In the genomic region with DNA sequence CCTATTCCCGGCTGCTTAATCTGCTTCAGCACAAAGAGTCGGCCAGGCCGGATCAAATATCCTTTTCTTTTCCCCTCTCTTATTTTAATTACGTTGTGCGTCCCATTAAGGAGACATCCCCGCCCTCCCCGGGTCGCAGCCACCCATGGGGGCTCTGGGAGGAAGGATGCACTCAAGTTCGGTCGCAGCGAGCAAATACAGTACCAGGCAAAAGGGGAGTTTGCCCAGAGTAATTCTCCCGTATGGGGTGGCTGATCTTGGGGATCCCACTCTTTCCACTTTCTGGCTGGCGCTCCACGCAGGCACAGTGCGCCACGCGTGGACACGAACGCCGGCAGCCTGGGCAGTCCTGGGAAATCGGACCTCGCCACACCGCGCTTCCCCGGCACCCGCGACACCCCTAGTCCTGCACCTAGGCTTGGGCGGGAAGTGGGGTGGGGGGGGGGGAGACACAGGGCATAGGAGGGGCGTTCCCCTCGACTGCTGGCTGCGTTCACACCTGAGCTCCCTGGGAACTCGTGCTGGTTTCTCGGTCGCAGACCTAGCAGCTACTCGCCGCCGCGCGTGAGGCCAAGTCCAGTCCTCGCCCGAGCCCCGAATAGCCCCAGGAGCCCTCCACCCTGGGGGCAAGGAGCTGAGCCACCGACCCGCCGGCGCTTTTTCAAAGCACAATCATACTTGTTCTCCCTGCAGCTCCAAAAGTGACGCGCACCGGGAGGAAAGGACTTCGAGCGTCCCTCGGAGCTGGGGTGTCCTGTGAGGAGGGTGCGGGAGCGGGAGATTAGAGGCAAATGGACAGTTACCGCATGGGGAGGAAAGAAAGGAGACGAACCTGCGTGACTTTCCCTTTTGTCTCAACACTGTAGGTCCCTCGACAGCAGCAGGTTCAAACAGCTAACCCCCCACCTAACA, we compare ENCODE assay signal across 8 mouse cellular contexts.
DNase-seq lines count a peak whose midpoint lies in the region; ATAC-seq and TF ChIP-seq lines count a peak whose summit lies in the region.

No protein-coding gene starts in this region.

- peaks cover 59% of the 10 kb centered on the region for H3K27me3 ChIP-seq in E14TG2a.4 (ENCODE audit: insufficient read depth, low read length)
- peaks cover 6% of the 10 kb centered on the region for H3K27me3 ChIP-seq in embryonic facial prominence, embryonic 11.5 days (ENCODE audit: control insufficient read depth, insufficient read depth, low read length)
- peaks cover 7% of the 10 kb centered on the region for H3K27me3 ChIP-seq in hindbrain, embryonic 12.5 days
- H3K27me3 ChIP-seq in liver, embryonic 15.5 days, result peaks cover 77% of the 10 kb centered on the region

- H3K4me3 ChIP-seq in E14TG2a.4 (replicated peaks; ENCODE audit: low read length), result peak overlapping the region; percentile 50
- peak overlapping the region; percentile 39 for H3K4me3 ChIP-seq in embryonic facial prominence, embryonic 11.5 days (ENCODE audit: low read depth, low read length)
- peak overlapping the region; percentile 43 for H3K4me3 ChIP-seq in hindbrain, embryonic 12.5 days
- peak overlapping the region; percentile 22; the same call in 1 of the 2 replicates for H3K4me3 ChIP-seq in liver, embryonic 15.5 days (replicated peaks)

- H3K27ac ChIP-seq in embryonic facial prominence, embryonic 11.5 days (replicated peaks; ENCODE audit: low read depth, low read length), result peak overlapping the region; percentile 72
- H3K27ac ChIP-seq in hindbrain, embryonic 12.5 days, result peak overlapping the region; percentile 95
- no peak overlapping the region for H3K27ac ChIP-seq in liver, embryonic 15.5 days (replicated peaks)

- H3K4me1 ChIP-seq in E14TG2a.4 (replicated peaks; ENCODE audit: low read depth, low read length), result peaks cover 36% of the 10 kb centered on the region
- H3K4me1 ChIP-seq in embryonic facial prominence, embryonic 11.5 days (ENCODE audit: control insufficient read depth, insufficient read depth, low read length), result 0 out of 2 replicates have a peak, but pooled peaks cover 3% of the 10 kb centered on the region
- H3K4me1 ChIP-seq in hindbrain, embryonic 12.5 days, result peaks cover 40% of the 10 kb centered on the region
- 0 out of 2 replicates have a peak, but pooled peaks cover 8% of the 10 kb centered on the region for H3K4me1 ChIP-seq in liver, embryonic 15.5 days (replicated peaks)

- peak; percentile 51 to 60 for DNase-seq in adrenal gland, adult 18-20 months (ENCODE audit: low spot score in 2 of 2)
- DNase-seq in embryonic facial prominence, embryonic 11.5 days (ENCODE audit: low spot score), result peak; percentile 45
- DNase-seq in ovary, postnatal 14 days (ENCODE audit: low spot score), result peak; percentile 35
- no peak for DNase-seq in thymus, postnatal 36 days
- no peak for DNase-seq in layer of hippocampus, adult 9-10 months (ENCODE audit: low spot score)

- ATAC-seq in embryonic facial prominence, embryonic 11.5 days (replicated peaks; ENCODE audit: insufficient number of reproducible peaks, low FRiP score, low TSS enrichment, low read depth), result peak; percentile 15; the same call in 1 of the 2 replicates
- ATAC-seq in hindbrain, embryonic 12.5 days (ENCODE audit: low FRiP score), result peak; percentile 53
- ATAC-seq in liver, embryonic 15.5 days (ENCODE audit: insufficient read depth), result no peak

- peak overlapping the region; percentile 84 for H3K4me2 ChIP-seq in embryonic facial prominence, embryonic 11.5 days (ENCODE audit: low read depth, low read length)
- H3K4me2 ChIP-seq in hindbrain, embryonic 12.5 days (replicated peaks), result peak overlapping the region; percentile 89
- H3K4me2 ChIP-seq in liver, embryonic 15.5 days, result peak overlapping the region; percentile 48

- TF ChIP-seq CTCF in E14TG2a.4 (conservative IDR thresholded peaks at IDR 0.05; ENCODE audit: low read length), result no peak

- H3K9ac ChIP-seq in embryonic facial prominence, embryonic 11.5 days (replicated peaks; ENCODE audit: low read length), result peak overlapping the region; percentile 73
- H3K9ac ChIP-seq in hindbrain, embryonic 12.5 days, result peak overlapping the region; percentile 62
- no peak overlapping the region for H3K9ac ChIP-seq in liver, embryonic 15.5 days

- whole genome bisulfite sequencing in embryonic facial prominence, embryonic 11.5 days, result under 1% methylated on average over 56 of the region's 58 CpGs
- 1% methylated on average over 54 of the region's 58 CpGs for WGBS in hindbrain, embryonic 12.5 days
- WGBS in liver, embryonic 15.5 days (ENCODE audit: insufficient replicate concordance), result under 1% methylated on average over 58 of the region's 58 CpGs

- no peaks in the 10 kb centered on the region for H3K9me3 ChIP-seq in E14TG2a.4 (ENCODE audit: low read length)
- H3K9me3 ChIP-seq in embryonic facial prominence, embryonic 11.5 days (replicated peaks; ENCODE audit: control insufficient read depth, low read length), result no peaks in the 10 kb centered on the region
- H3K9me3 ChIP-seq in hindbrain, embryonic 12.5 days (replicated peaks), result no peaks in the 10 kb centered on the region
- H3K9me3 ChIP-seq in liver, embryonic 15.5 days (replicated peaks), result no peaks in the 10 kb centered on the region

- H3K36me3 ChIP-seq in E14TG2a.4 (ENCODE audit: insufficient read depth, low read length), result no peaks in the 10 kb centered on the region
- H3K36me3 ChIP-seq in embryonic facial prominence, embryonic 11.5 days (replicated peaks; ENCODE audit: control insufficient read depth, insufficient read depth, low read depth, low read length), result no peaks in the 10 kb centered on the region
- no peaks in the 10 kb centered on the region for H3K36me3 ChIP-seq in hindbrain, embryonic 12.5 days
- H3K36me3 ChIP-seq in liver, embryonic 15.5 days (replicated peaks), result no peaks in the 10 kb centered on the region

Comparison
In these comparisons a context has a peak if more than half of its experiments do, and no peak if none do; other contexts are left out.
1. DNase-seq: peak in adrenal gland, adult 18-20 months (2 of 2), embryonic facial prominence, embryonic 11.5 days (single experiment) and ovary, postnatal 14 days (single experiment); none in thymus, postnatal 36 days (0 of 2) and layer of hippocampus, adult 9-10 months (single experiment).
2. Peak in every context shown above with its lines, with median percentiles within 50 percentile points of each other: H3K4me3 ChIP-seq and H3K4me2 ChIP-seq.